Mouse (Mus musculus) intestine, embryonic 15.5 days (tissue): ENCODE results near the gene Smarcc2. TPM values are rescaled to one million over a fixed set of nuclear protein-coding genes. Genes with fewer than 3 reads are reported as not detected.
A peak's percentile ranks its signal among the peaks of the same experiment; 100 is the strongest.

Experiments used
- ATAC-seq: fragments of 200-750 bp; cut with Nextera tagmentation; 2 replicates; pipeline ENCODE4 v1.8.0; 2017; ENCODE audit warnings: moderate TSS enrichment, moderate library complexity
- H3K27ac ChIP-seq: fragments of 300-500 bp; sonication (generic); 2 replicates; pipeline ENCODE4 v1.5.1; 2015; ENCODE audit warnings: mild to moderate bottlenecking, inconsistent platforms
- H3K27me3 ChIP-seq: fragments of 300-500 bp; sonication (generic); replicated peaks from 2 replicates; pipeline ENCODE4 v1.6.1; 2015; ENCODE audit warnings: inconsistent platforms
- H3K36me3 ChIP-seq: fragments of 300-500 bp; sonication (generic); 2 replicates; pipeline ENCODE4 v1.6.1; 2015; ENCODE audit warnings: inconsistent platforms
- H3K4me1 ChIP-seq: fragments of 300-500 bp; sonication (generic); replicated peaks from 2 replicates; pipeline ENCODE4 v1.6.1; 2015; ENCODE audit warnings: inconsistent platforms
- H3K4me2 ChIP-seq: fragments of 300-500 bp; sonication (generic); replicated peaks from 2 replicates; pipeline ENCODE4 v1.6.1; 2015; ENCODE audit warnings: mild to moderate bottlenecking, inconsistent platforms
- H3K4me3 ChIP-seq: fragments of 300-500 bp; sonication (generic); replicated peaks from 2 replicates; pipeline ENCODE4 v1.5.1; 2015; ENCODE audit warnings: inconsistent platforms
- H3K9ac ChIP-seq: fragments of 300-500 bp; sonication (generic); 2 replicates; pipeline ENCODE4 v1.6.1; 2015; ENCODE audit warnings: inconsistent platforms
- H3K9me3 ChIP-seq: fragments of 300-500 bp; sonication (generic); 2 replicates; pipeline ENCODE4 v1.6.1; 2016; ENCODE audit warnings: inconsistent platforms
- WGBS: fragments of 180-500 bp; shearing (Covaris S2); methylation state at CpG from one replicate; pipeline ENCODE4 v1.1.7; 2015; 5-methylcytosine and 5-hydroxymethylcytosine counted together
- polyA plus RNA-seq: library from polyadenylated mRNA; unstranded; fragments of >200 nt; fragmentation: Nextera tagmentation; extraction: Ambion mirVana; gene quantifications from 2 replicates; pipeline ENCODE4 v1.2.1, GENCODE M21; 2015

Gene Smarcc2
- 62.5 TPM in 2 replicates for polyA plus RNA-seq

DNA sequence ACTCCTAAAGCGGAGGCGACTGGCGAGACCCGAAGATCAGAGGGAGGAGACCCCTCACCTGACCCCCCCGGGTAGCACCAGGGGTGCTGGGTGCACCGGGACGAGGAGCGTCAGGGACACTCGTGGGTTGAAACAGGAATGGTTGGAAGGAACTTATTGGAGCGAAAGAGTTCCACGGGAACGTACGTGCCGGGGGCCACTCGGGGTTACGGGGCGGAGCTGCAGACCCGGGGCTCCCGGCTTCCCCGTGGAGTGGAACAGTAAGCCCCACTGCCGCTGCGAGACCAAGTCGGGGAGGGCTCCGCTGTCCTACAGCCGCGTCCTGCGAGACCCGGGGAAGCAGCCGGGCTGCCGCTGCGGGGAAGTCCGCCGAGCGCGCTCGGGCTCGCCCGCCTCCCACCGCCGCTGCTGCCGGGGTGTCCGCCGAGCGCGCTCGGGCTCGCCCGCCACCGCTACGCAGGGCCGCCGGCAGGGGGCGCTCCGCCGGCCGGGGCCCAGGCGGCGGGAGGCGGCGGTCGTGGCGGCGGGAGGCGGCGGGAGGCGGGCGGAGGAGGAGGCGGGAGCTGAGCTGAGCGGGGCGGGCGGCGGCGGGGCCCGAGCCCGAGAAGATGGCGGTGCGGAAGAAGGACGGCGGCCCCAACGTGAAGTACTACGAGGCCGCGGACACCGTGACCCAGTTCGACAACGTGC is at the start of gene Smarcc2:
Gene Smarcc2, plus strand, starts transcription at position 530 of the 690 bp plus-strand sequence.
- ATAC-seq, result peak; percentile 90
- no peaks in the 10 kb centered on the region for H3K9me3 ChIP-seq
- no peaks in the 10 kb centered on the region for H3K27me3 ChIP-seq

DNA sequence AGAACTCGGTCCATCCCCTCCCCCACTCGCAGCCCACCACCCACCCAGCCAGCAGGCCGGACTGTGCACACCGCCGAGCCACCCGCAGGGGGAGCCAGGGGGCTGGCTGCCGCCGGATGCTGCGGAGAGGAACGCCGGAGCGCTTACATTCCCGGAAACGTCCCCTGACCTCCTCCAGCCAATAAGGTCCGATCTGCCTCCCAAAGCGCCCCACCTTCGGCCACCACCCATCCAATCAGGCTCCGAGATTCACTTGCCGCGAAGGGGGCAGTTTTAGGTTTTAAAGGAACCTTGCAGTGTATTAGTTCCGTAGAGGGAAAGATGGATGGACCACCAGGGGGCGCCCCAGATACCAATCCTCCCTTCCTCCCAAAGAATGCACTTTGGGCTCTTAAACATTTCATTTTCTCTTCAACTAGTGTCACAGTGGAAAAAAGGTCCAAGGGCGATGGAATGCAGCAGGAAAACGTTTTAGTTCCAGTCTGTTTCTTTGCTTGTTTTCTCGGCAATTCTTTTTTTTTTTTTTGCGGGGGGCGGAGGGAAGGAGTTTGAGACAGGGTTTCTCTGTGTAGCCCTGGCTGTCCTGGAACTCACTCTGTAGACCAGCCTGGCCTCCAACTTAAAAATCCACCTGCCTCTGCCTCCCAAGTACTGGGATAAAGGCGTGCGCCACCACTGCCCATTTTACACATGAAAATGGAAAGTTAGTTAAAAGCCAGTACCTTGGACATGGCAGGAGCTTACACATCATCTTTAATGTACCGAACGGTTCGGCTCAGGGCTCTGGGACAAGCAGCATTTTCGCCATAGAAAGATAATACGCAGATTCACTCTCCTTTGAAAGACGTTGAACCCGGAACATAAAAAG is 49.1 kb upstream of the Smarcc2 start:
- Histone ChIP-seq H3K36me3 (peaks cover 9% of the 10 kb centered on the region), H3K27me3 (no peaks in the 10 kb centered on the region), H3K4me1 (peaks cover 36% of the 10 kb centered on the region), H3K4me3 (peak overlapping the region; percentile 96), H3K4me2 (peak overlapping the region; percentile 93), H3K9ac (peak overlapping the region; percentile 64), H3K27ac (peak overlapping the region; percentile 98), H3K9me3 (no peaks in the 10 kb centered on the region)
- 5% methylated on average over 36 of the region's 36 CpGs for WGBS
- peak; percentile 87 for ATAC-seq

More for the DNA sequence above, at the start of gene Smarcc2:
- under 1% methylated on average over 52 of the region's 86 CpGs for WGBS
- Histone ChIP-seq H3K9ac (peak within 1 kb of the TSS; percentile 97), H3K4me3 (peak within 1 kb of the TSS; percentile 91), H3K27ac (peak within 1 kb of the TSS; percentile 96), H3K36me3 (peaks cover 10% of the 10 kb centered on the region), H3K4me1 (peaks cover 12% of the 10 kb centered on the region; the same call in 1 of the 2 replicates), H3K4me2 (peak within 1 kb of the TSS; percentile 57)

DNA sequence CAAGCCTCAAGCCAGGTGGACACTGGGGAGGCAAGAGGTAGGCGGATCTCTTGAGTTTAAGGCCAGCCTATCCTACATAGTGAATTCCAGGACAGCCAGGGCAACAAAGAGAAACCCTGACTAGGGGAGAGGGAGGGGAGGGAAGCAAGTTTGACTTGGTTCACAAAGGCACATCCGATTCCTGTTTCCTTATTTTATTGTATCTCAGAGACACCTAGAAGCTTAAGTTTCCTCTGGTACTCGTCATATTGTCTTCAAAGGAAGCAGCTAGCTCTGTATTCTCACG is 48.5 kb upstream of the Smarcc2 start:
- peak overlapping the region; percentile 98 for H3K27ac ChIP-seq
- H3K4me3 ChIP-seq, result peak overlapping the region; percentile 96
- peaks cover 10% of the 10 kb centered on the region for H3K36me3 ChIP-seq
- no peaks in the 10 kb centered on the region for H3K27me3 ChIP-seq
- H3K9ac ChIP-seq, result peak overlapping the region; percentile 75; the same call in 1 of the 2 replicates
- 15% methylated on average over 4 of the region's 4 CpGs for WGBS
- no peak for ATAC-seq
- peaks cover 38% of the 10 kb centered on the region for H3K4me1 ChIP-seq
- peak overlapping the region; percentile 93 for H3K4me2 ChIP-seq
- H3K9me3 ChIP-seq, result no peaks in the 10 kb centered on the region

DNA sequence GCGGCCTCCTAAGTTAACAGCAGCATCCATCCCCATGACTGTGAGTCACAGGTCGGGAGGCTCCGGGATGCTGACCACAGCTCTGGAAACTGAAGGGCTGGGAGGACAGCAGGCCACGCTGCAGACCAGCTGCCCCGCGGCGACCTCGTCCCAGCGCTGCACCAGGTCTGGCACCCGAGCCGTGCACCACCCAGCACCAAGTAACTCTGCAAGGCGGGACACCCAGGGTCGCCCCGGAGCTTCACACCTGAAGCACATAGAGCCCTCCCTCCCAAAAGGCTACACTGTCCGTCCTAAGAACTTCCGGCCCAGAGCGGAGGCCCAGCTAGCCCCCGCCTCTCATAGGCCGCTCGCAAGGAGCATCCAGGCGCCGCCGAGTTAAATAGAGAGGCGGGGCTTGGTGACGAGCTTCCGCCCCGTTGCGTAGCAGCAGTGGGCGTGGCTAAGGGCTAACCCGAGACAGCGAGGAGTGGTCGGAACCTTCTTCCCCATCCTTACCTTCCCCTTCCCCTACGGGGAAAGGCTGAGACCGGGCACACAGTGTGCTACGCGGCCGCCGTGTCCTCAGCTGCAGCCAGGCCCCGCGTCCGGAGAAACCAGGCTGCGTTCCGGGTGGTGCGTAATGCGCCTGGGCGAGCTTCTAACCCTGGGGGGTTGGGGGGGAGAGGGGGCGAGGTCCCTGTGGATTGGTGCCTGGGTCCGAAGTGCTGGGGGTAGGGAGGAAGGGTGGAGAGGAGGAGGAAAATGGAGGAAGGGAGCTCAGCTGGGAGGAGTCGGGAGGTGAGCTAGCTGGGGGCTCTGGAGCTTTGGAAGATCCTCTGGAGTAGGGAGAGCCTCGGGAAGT is 47.6 kb upstream of the Smarcc2 start, which contains the start of the genes Nabp2 and Rnf41:
Gene Nabp2, minus strand, starts transcription at position 282 of the 844 bp plus-strand sequence.
Gene Rnf41, plus strand, starts transcription at position 447 of the 844 bp plus-strand sequence.
- peaks cover 8% of the 10 kb centered on the region for H3K36me3 ChIP-seq
- H3K4me2 ChIP-seq, result peak within 1 kb of the TSS; percentile 93
- H3K27me3 ChIP-seq, result no peaks in the 10 kb centered on the region
- H3K9me3 ChIP-seq, result no peaks in the 10 kb centered on the region
- WGBS, result under 1% methylated on average over 50 of the region's 50 CpGs
- peak within 1 kb of the TSS; percentile 84 for H3K9ac ChIP-seq
- H3K4me3 ChIP-seq, result peak within 1 kb of the TSS; percentile 96
- peak within 1 kb of the TSS; percentile 98 for H3K27ac ChIP-seq
- peak; percentile 89 for ATAC-seq
- H3K4me1 ChIP-seq, result peaks cover 38% of the 10 kb centered on the region

DNA sequence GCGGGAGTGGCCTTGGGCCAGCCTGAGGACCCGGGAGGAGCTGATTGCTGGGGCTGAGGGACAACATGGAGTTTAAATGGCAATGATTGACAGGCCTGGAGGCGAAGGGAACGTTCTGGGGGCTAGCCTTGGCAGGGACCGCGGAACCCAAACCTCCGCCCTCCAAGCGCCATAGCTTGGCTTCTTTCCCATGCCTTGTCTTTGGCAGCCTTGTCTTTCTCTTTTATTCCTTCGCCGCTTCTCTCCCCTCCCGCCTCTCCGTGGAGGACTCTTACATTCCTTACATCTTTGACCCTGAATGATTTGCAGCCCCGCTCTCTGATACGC is 47.0 kb upstream of the Smarcc2 start:
- Histone ChIP-seq H3K36me3 (peaks cover 13% of the 10 kb centered on the region), H3K9me3 (no peaks in the 10 kb centered on the region), H3K4me2 (peak overlapping the region; percentile 93), H3K9ac (peak overlapping the region; percentile 84), H3K27ac (peak overlapping the region; percentile 98), H3K4me3 (peak overlapping the region; percentile 96), H3K27me3 (no peaks in the 10 kb centered on the region), H3K4me1 (peaks cover 38% of the 10 kb centered on the region)
- 0% methylated on average over 14 of the region's 14 CpGs for WGBS
- ATAC-seq, result no peak

DNA sequence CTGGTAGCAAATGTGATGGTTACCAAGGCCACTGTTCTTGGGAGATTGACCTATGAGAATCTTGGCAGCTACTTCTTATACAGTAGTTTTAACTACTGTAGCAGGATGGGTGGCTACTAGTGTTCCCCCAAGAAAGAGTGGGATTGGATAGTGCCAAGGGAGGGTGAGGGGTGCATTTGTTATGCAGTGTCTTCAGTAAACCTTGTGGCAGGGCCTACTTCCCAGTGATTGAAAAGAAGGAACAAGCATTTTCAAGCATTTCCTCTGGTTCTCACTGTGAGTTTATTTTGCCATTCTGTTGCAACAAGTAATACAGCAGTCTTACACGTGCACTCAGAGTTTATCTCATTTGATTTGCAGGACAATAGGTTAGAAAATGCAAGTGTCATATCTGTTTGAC is 46.5 kb upstream of the Smarcc2 start:
- Histone ChIP-seq H3K4me2 (peak overlapping the region; percentile 93), H3K9me3 (no peaks in the 10 kb centered on the region), H3K27me3 (no peaks in the 10 kb centered on the region), H3K9ac (peak overlapping the region; percentile 14; the same call in 1 of the 2 replicates), H3K36me3 (peaks cover 13% of the 10 kb centered on the region), H3K4me3 (peak overlapping the region; percentile 96), H3K4me1 (peaks cover 38% of the 10 kb centered on the region), H3K27ac (peak overlapping the region; percentile 98)
- no peak for ATAC-seq
- WGBS, result 30% methylated on average over 1 of the region's 1 CpGs

DNA sequence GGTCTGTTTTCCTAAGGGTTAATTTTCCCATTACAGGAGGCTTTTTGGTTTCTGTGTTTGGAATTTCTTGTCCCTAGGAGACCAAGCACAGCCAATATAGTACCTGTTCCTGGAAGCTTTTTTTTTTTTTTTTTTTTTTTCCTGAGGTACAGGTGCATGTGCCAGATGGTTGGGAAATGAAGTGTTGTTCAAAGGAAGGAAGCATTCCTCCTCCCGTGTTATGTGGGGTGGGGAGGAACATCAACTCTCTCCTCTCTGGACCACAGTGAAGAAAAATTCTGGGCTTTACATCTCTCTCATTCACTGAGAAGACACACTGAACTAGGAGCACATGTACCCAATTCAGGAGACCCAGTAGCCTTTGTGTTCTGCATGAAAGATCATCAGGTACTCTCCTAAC is 46.0 kb upstream of the Smarcc2 start:
- no peak for ATAC-seq
- WGBS, result 58% methylated on average over 1 of the region's 1 CpGs
- H3K27me3 ChIP-seq, result no peaks in the 10 kb centered on the region
- peaks cover 13% of the 10 kb centered on the region for H3K36me3 ChIP-seq
- H3K9ac ChIP-seq, result peak overlapping the region; percentile 14; the same call in 1 of the 2 replicates
- H3K4me3 ChIP-seq, result peak overlapping the region; percentile 96; the same call in 1 of the 2 replicates
- H3K9me3 ChIP-seq, result no peaks in the 10 kb centered on the region
- H3K4me1 ChIP-seq, result peaks cover 38% of the 10 kb centered on the region
- H3K27ac ChIP-seq, result peak overlapping the region; percentile 51; the same call in 1 of the 2 replicates
- H3K4me2 ChIP-seq, result peak overlapping the region; percentile 93

DNA sequence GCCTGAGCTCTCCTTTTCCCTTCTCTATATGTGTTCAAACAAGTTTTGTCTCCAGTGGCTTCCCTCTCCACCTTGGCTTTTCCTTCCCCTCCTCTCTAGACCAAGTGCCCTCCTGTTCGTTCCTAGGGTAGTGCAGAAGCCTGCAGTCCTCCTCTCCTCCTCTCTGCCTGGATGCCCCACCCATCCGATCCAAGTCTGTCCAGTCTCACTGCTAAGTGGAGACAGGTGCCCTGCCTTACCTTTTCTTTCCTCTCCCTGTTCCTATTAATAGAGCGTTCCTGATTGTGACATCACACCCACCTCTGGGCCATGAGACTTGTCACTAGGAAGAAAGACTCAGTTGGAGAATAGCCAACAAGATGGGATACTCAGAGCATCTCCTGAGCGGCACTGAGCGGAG is 44.2 kb upstream of the Smarcc2 start:
- Histone ChIP-seq H3K36me3 (peaks cover 21% of the 10 kb centered on the region), H3K4me1 (peaks cover 31% of the 10 kb centered on the region), H3K9ac (no peak overlapping the region), H3K27me3 (no peaks in the 10 kb centered on the region), H3K4me2 (peak overlapping the region; percentile 93; the same call in 1 of the 2 replicates), H3K9me3 (no peaks in the 10 kb centered on the region), H3K27ac (peak overlapping the region; percentile 80), H3K4me3 (no peak overlapping the region)
- peak; percentile 35 for ATAC-seq
- WGBS, result 78% methylated on average over 5 of the region's 5 CpGs

DNA sequence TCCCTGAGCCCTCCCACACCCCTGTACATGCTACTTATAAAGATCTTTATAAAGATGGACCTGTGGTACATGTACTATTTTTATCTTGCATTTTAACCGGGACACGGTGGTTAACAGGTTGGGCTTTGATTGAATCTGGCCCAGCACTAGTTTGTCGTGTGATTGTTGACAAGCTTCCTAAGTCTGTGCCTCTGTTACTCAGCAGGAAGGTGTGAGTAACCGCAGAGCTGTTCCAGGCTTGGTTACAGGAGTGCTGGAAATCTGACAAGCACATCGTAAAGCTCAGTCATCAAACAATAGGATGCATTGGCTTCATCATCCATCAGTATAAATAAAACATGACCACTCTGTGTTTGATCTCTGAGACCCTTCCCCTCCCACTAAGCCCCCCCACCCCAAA is 36.6 kb upstream of the Smarcc2 start:
- Histone ChIP-seq H3K4me2 (no peak overlapping the region), H3K27ac (no peak overlapping the region), H3K36me3 (peaks cover 18% of the 10 kb centered on the region), H3K27me3 (no peaks in the 10 kb centered on the region), H3K4me1 (no peaks in the 10 kb centered on the region), H3K4me3 (no peak overlapping the region), H3K9me3 (no peaks in the 10 kb centered on the region), H3K9ac (no peak overlapping the region)
- ATAC-seq, result no peak
- WGBS, result 70% methylated on average over 5 of the region's 5 CpGs

DNA sequence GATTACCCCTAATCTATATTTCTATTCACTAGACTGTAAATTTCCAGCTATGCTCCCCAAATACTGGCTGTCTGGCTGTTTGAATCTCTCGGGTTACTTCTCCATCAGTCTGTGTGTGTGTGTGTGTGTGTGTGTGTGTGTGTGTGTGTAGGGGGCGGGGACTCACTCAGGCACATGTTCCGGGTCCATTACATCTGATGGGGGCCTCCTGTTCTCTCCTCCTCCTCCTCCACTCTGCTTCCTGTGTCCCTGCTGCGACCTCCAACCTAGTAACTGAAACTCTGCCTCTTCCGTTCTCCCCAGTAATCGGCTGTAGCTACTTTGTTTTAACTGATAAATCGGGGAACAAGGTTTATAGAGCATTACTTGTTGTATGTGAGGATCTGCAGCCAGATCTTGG is 34.4 kb upstream of the Smarcc2 start:
- Histone ChIP-seq H3K9me3 (no peaks in the 10 kb centered on the region), H3K4me3 (no peak overlapping the region), H3K4me1 (no peaks in the 10 kb centered on the region), H3K36me3 (peaks cover 20% of the 10 kb centered on the region), H3K27me3 (no peaks in the 10 kb centered on the region), H3K9ac (no peak overlapping the region), H3K4me2 (no peak overlapping the region), H3K27ac (no peak overlapping the region)
- 34% methylated on average over 7 of the region's 7 CpGs for WGBS
- ATAC-seq, result peak; percentile 59; the same call in 1 of the 2 replicates

DNA sequence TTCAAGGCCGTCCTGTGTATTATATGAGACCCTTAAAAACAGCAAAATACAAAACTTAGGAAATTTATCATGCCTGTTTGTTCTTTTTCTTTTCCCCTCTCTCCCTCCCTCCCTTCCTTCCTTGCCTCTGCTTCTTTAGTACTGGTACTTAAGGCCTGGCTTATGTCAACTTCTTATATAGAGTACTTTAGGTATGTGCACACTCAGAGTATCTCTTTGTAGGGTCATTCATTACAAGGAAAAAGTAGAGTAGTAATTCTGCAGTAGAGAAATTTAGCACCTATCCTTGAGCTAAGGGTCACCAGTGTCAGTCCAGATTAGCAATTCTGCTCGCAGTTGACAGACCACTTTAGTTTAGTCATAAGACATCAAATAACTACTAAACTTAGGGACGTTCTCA is 33.8 kb upstream of the Smarcc2 start:
- Histone ChIP-seq H3K27ac (no peak overlapping the region), H3K4me1 (no peaks in the 10 kb centered on the region), H3K4me3 (no peak overlapping the region), H3K4me2 (no peak overlapping the region), H3K9ac (no peak overlapping the region), H3K27me3 (no peaks in the 10 kb centered on the region), H3K36me3 (peaks cover 26% of the 10 kb centered on the region), H3K9me3 (no peaks in the 10 kb centered on the region)
- 73% methylated on average over 3 of the region's 3 CpGs for WGBS
- no peak for ATAC-seq

DNA sequence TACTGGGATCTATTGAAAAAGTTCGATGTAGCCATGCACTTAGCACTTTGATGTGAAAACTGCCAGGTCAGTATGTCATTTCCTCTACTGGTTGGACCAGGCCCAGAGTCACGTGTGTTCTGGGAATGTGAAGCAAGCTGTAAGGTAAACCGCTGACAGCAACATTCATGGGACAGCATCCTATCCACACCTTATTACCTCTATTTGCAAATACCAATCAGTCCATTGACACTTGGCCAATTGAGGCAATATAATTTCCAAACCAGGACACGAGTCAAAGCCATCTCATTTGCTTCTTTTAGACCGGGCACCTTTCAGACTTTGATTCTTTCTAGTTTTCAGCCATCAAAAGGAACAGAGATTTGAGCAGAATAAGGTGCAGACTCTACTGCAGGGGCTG is 30.0 kb upstream of the Smarcc2 start:
- Histone ChIP-seq H3K4me2 (no peak overlapping the region), H3K9me3 (no peaks in the 10 kb centered on the region), H3K4me3 (no peak overlapping the region), H3K27ac (no peak overlapping the region), H3K9ac (no peak overlapping the region), H3K4me1 (no peaks in the 10 kb centered on the region), H3K27me3 (no peaks in the 10 kb centered on the region), H3K36me3 (peaks cover 21% of the 10 kb centered on the region)
- ATAC-seq, result no peak
- WGBS, result 89% methylated on average over 5 of the region's 5 CpGs
